Comparison of ENCODE assay signal across 11 mouse cellular contexts in genomic region chr16:33464509-33465241, GRCm38 (mm10). TPM values are rescaled to one million over a fixed set of nuclear protein-coding genes. Genes with fewer than 3 reads are reported as not detected.
DNase-seq lines count a peak whose midpoint lies in the region; ATAC-seq and TF ChIP-seq lines count a peak whose summit lies in the region.
"Had no signal": no experiment of that assay in that cellular context is flagged by ENCODE, and none has a peak within 500 bp of the region (broad histone marks: within the 10 kb centered on the region; RNA-seq: fewer than 3 reads in every experiment).

No protein-coding gene starts in this region.

- H3K36me3 ChIP-seq in forebrain, embryonic 16.5 days (ENCODE audit: control insufficient read depth, insufficient read depth), result no peaks in the 10 kb centered on the region; the same call in 1 of the 2 replicates
- peaks cover 6% of the 10 kb centered on the region for H3K36me3 ChIP-seq in midbrain, embryonic 16.5 days (ENCODE audit: control insufficient read depth, insufficient read depth, low read length)

- TF ChIP-seq CTCF in left cerebral cortex, adult 2 months (IDR thresholded peaks at IDR 0.05), result no peak

- H3K27me3 ChIP-seq in forebrain, embryonic 16.5 days (replicated peaks; ENCODE audit: control insufficient read depth, insufficient read depth, low read length), result no peaks in the 10 kb centered on the region
- H3K27me3 ChIP-seq in midbrain, embryonic 16.5 days (ENCODE audit: control insufficient read depth, insufficient read depth, low read depth, low read length), result no peaks in the 10 kb centered on the region
- H3K27me3 ChIP-seq: stomach, embryonic 15.5 days had no signal

- no peaks in the 10 kb centered on the region for H3K9me3 ChIP-seq in forebrain, embryonic 16.5 days (ENCODE audit: control insufficient read depth, low read length)
- H3K9me3 ChIP-seq in midbrain, embryonic 16.5 days (replicated peaks; ENCODE audit: control insufficient read depth, low read length, poor library complexity, severe bottlenecking), result no peaks in the 10 kb centered on the region
- H3K9me3 ChIP-seq: stomach, embryonic 15.5 days had no signal

- peak; percentile 93 for ATAC-seq in forebrain, embryonic 16.5 days
- no peak for ATAC-seq in midbrain, embryonic 16.5 days

- WGBS in forebrain, embryonic 16.5 days, result 29% methylated on average over 4 of the region's 4 CpGs
- WGBS in midbrain, embryonic 16.5 days, result 54% methylated on average over 4 of the region's 4 CpGs

- H3K4me3 ChIP-seq in left cerebral cortex, adult 2 months, result no peak overlapping the region
- no peak overlapping the region for H3K4me3 ChIP-seq in forebrain, embryonic 16.5 days (replicated peaks; ENCODE audit: low read length)
- no peak overlapping the region for H3K4me3 ChIP-seq in midbrain, embryonic 16.5 days (ENCODE audit: low read depth, low read length)
- H3K4me3 ChIP-seq: stomach, embryonic 15.5 days had no signal

- intact Hi-C loops in left cerebral cortex, adult 2 months (cut with DNase I), result no loop called here

- H3K4me2 ChIP-seq in forebrain, embryonic 16.5 days (ENCODE audit: low read length), result no peak overlapping the region
- no peak overlapping the region for H3K4me2 ChIP-seq in midbrain, embryonic 16.5 days (ENCODE audit: low read length)
- H3K4me2 ChIP-seq: stomach, embryonic 15.5 days had no signal

- no peak overlapping the region for H3K27ac ChIP-seq in left cerebral cortex, adult 2 months
- H3K27ac ChIP-seq in forebrain, embryonic 16.5 days (ENCODE audit: low read length), result peak overlapping the region; percentile 70
- H3K27ac ChIP-seq in midbrain, embryonic 16.5 days (ENCODE audit: low read length), result peak overlapping the region; percentile 60; the same call in 1 of the 2 replicates
- H3K27ac ChIP-seq: stomach, embryonic 15.5 days had no signal

- H3K9ac ChIP-seq in forebrain, embryonic 16.5 days (replicated peaks; ENCODE audit: low read depth, low read length), result no peak overlapping the region
- H3K9ac ChIP-seq in midbrain, embryonic 16.5 days (ENCODE audit: low read depth, low read length), result no peak overlapping the region
- H3K9ac ChIP-seq: stomach, embryonic 15.5 days had no signal

- peak; percentile 54 to 61 for DNase-seq in cerebellum, postnatal 10 days
- DNase-seq in cerebellum, adult 11-12 months, result no peak
- DNase-seq in left cerebral cortex, adult 11 months (ENCODE audit: low spot score), result peak; percentile 28
- no peak for DNase-seq in left cerebral cortex, adult 2 months (ENCODE audit: extremely low spot score in 1 of 2, low spot score in 2 of 2)
- DNase-seq in thymus, postnatal 4 days, result no peak
- DNase-seq in cerebellum, adult 8-10 months, result no peak
- DNase-seq: cerebellum, adult 9-10 months; gastrocnemius, postnatal 10 days had no signal

- peaks cover 24% of the 10 kb centered on the region for H3K4me1 ChIP-seq in forebrain, embryonic 16.5 days (replicated peaks; ENCODE audit: control insufficient read depth, insufficient read depth, low read length)
- 0 out of 2 replicates have a peak, but pooled peaks cover 3% of the 10 kb centered on the region for H3K4me1 ChIP-seq in midbrain, embryonic 16.5 days (ENCODE audit: control insufficient read depth, insufficient read depth, low read length)
- H3K4me1 ChIP-seq: stomach, embryonic 15.5 days had no signal

RNA-seq across cellular contexts. Expression of gene Slc12a8, which starts 52.5 kb away (rescaled TPM):
- total RNA-seq in left cerebral cortex, adult 2 months (2021), result under 1 TPM; 0.86 to 0.96 TPM
- polyA plus RNA-seq in forebrain, embryonic 16.5 days (2015; fragmentation: Nextera tagmentation; extraction: Ambion mirVana), result 0.92 and 1.1 TPM in 2 replicates
- polyA plus RNA-seq in midbrain, embryonic 16.5 days (2015; fragmentation: Nextera tagmentation; extraction: Ambion mirVana), result 1.1 and 1.2 TPM in 2 replicates

Comparison
In these comparisons a context has a peak if more than half of its experiments do, and no peak if none do; other contexts are left out.
1. DNase-seq: peak in cerebellum, postnatal 10 days (2 of 2) and left cerebral cortex, adult 11 months (single experiment); none in cerebellum, adult 11-12 months (single experiment), left cerebral cortex, adult 2 months (0 of 2), thymus, postnatal 4 days (single experiment) and cerebellum, adult 8-10 months (single experiment).